Mouse (Mus musculus) retina, postnatal 1 day (tissue): ENCODE measurements around the gene Aurkaip1.
A peak's percentile ranks its signal among the peaks of the same experiment; 100 is the strongest.

ENCODE experiments used
- DNase-seq: peaks from one replicate; pipeline ENCODE4 v3.0.0-alpha.2; 2012

Gene Aurkaip1

GRCm38 (mm10) chr4:155853421-155853820 is 22.3 kb downstream of the Aurkaip1 start:
- DNase-seq, result no peak

GRCm38 (mm10) chr4:155854991-155855390 is 23.9 kb downstream of the Aurkaip1 start:
- DNase-seq, result no peak

GRCm38 (mm10) chr4:155856071-155856470 is 25.0 kb downstream of the Aurkaip1 start:
- no peak for DNase-seq

GRCm38 (mm10) chr4:155856881-155857280 is 25.8 kb downstream of the Aurkaip1 start:
- no peak for DNase-seq

- peak; percentile 63 for DNase-seq
Measured at GRCm38 (mm10) chr4:155859318-155859717, 28.2 kb downstream of the Aurkaip1 start.

GRCm38 (mm10) chr4:155861787-155862186 is 30.7 kb downstream of the Aurkaip1 start:
- no peak for DNase-seq

- DNase-seq, result no peak
Measured at GRCm38 (mm10) chr4:155863001-155863400, 31.9 kb downstream of the Aurkaip1 start, which contains the start of gene Tas1r3. Gene Tas1r3, minus strand, starts transcription at chr4:155863362.

GRCm38 (mm10) chr4:155868614-155869298 is 37.7 kb downstream of the Aurkaip1 start:
- DNase-seq, result no peak

- DNase-seq, result peak; percentile 98
Measured at GRCm38 (mm10) chr4:155869317-155870033, 38.4 kb downstream of the Aurkaip1 start, which contains the start of the genes Cptp and Ints11. Gene Cptp, minus strand, starts transcription at chr4:155869440. Gene Ints11, plus strand, starts transcription at chr4:155869546.

- DNase-seq, result no peak
Measured at GRCm38 (mm10) chr4:155871404-155871803, 40.3 kb downstream of the Aurkaip1 start.
